Mouse (Mus musculus): ENCODE data around the gene Gm39653. TPM values are rescaled to one million over a fixed set of nuclear protein-coding genes. Genes with fewer than 3 reads are reported as not detected.

Gm39653 gene
- total RNA-seq (2023), result not detected

GRCm38 (mm10) chr1:63615668-63616067 is at the start of gene Gm39653:
TSS of gene Gm39653 (plus strand) at chr1:63615968.

Other genes with a start within 250 kb of the Gm39653 start
- gene Adam23, start 170.1 kb upstream of the Gm39653 start, total RNA-seq (2023), result not detected
- gene Dytn, start 71.0 kb downstream of the Gm39653 start, total RNA-seq (2023), result not detected
- gene Mdh1b, start 114.3 kb downstream of the Gm39653 start, total RNA-seq (2023), result not detected
- gene Fastkd2, start 114.6 kb downstream of the Gm39653 start, total RNA-seq (2023), result 10 to 100 TPM; 28.6 to 38.4 TPM
- not detected for gene 4933402D24Rik, start 153.3 kb downstream of the Gm39653 start, total RNA-seq (2023)

Measured in B cell, adult 67 days (primary cell).